Mouse (Mus musculus) hindbrain, postnatal 0 days (tissue): ENCODE results near the gene Myl4. TPM values are rescaled to one million over a fixed set of nuclear protein-coding genes. Genes with fewer than 3 reads are reported as not detected.

ENCODE experiments used
- ATAC-seq: fragments of 200-750 bp; cut with Nextera tagmentation; 2 replicates; pipeline ENCODE4 v1.8.0; 2017; ENCODE audit warnings: mild to moderate bottlenecking, moderate TSS enrichment, moderate library complexity
- DNase-seq: peaks from one replicate; pipeline ENCODE4 v3.0.0-alpha.2; 2015; ENCODE audit warnings: low spot score
- H3K27ac ChIP-seq: fragments of 300-500 bp; sonication (generic); 2 replicates; pipeline ENCODE4 v1.5.1; 2014; ENCODE audit warnings: mild to moderate bottlenecking
- H3K27me3 ChIP-seq: fragments of 300-500 bp; sonication (generic); 2 replicates; pipeline ENCODE4 v1.6.1; 2014; ENCODE audit warnings: low read length, mixed read lengths; ENCODE audit not compliant: insufficient read depth
- H3K36me3 ChIP-seq: fragments of 300-500 bp; sonication (generic); 2 replicates; pipeline ENCODE4 v1.6.1; 2014; ENCODE audit warnings: low read length, mixed read lengths; ENCODE audit not compliant: insufficient read depth
- H3K4me1 ChIP-seq: fragments of 300-500 bp; sonication (generic); 2 replicates; pipeline ENCODE4 v1.6.1; 2014; ENCODE audit warnings: antibody characterized with exemption, low read length, mixed read lengths; ENCODE audit not compliant: insufficient read depth
- H3K4me2 ChIP-seq: fragments of 300-500 bp; sonication (generic); 2 replicates; pipeline ENCODE4 v1.6.1; 2014; ENCODE audit warnings: low read depth, mild to moderate bottlenecking, low read length, moderate library complexity, mixed read lengths
- H3K4me3 ChIP-seq: fragments of 300-500 bp; sonication (generic); 2 replicates; pipeline ENCODE4 v1.5.1; 2014; ENCODE audit warnings: low read length
- H3K9ac ChIP-seq: fragments of 300-500 bp; sonication (generic); replicated peaks from 2 replicates; pipeline ENCODE4 v1.6.1; 2014; ENCODE audit warnings: mild to moderate bottlenecking, low read length, moderate library complexity, mixed read lengths
- H3K9me3 ChIP-seq: fragments of 300-500 bp; sonication (generic); 2 replicates; pipeline ENCODE4 v1.6.1; 2016; ENCODE audit warnings: low read length, mixed read lengths
- CTCF ChIP-seq: IDR thresholded peaks from 2 replicates; pipeline ENCODE4 v1.5.1; 2016; ENCODE audit warnings: antibody characterized with exemption, control low read depth, low read depth
- WGBS: fragments of 180-500 bp; shearing (Covaris S2); extraction: QIAGEN DNeasy Blood & Tissue Kit; methylation state at CpG from one replicate; pipeline ENCODE4 v1.1.7; 2014; 5-methylcytosine and 5-hydroxymethylcytosine counted together
- polyA plus RNA-seq: library from polyadenylated mRNA; unstranded; fragments of >200 nt; fragmentation: Nextera tagmentation; extraction: Ambion mirVana; gene quantifications from 2 replicates; pipeline ENCODE4 v1.2.1, GENCODE M21; 2015
- total RNA-seq: library from RNA; depleted of rRNA; stranded (reverse); fragments of >200 nt; gene quantifications from 2 replicates; pipeline ENCODE4 v1.2.3, GENCODE M21; 2014

The Myl4 gene
- total and polyA plus RNA-seq, 2 experiments from 2014 or later, result 1.2 to 5.6 TPM

DNA sequence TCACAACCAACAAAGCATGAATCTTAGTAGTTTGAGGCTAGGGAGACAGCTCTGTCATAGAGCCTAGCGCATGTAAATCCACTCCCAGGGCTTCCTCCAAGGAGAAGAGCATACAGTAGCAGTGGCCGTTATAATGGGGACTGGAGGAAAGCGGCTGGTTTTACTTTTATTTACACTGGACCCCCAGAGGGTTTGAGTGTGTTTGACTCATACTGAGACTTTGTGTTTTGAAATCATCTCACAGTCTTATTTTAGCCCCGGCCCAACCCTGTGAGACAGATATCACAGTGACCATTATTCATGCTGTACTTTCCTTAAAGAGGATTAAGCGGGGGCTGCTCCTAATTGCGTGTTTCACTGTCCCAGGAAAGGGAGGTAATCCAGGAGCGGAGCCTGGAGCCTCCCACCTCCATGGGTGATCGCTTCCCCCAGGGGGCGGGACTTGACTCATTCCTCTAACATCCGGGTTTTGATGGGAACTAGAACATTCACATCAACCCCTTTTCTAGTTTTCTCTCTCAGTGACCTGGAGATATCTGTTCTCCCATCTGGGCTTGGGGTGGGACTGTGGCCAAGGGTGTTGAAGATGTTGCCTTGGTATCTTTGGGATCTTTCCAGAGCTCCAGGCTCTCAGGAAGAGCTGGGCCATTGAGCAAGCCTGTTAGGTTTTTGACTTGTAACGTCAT is 77.3 kb downstream of the Myl4 start:
- Histone ChIP-seq H3K4me3 (no peak overlapping the region), H3K9me3 (no peaks in the 10 kb centered on the region), H3K36me3 (no peaks in the 10 kb centered on the region), H3K4me2 (no peak overlapping the region), H3K27me3 (no peaks in the 10 kb centered on the region), H3K27ac (no peak overlapping the region), H3K9ac (no peak overlapping the region), H3K4me1 (no peaks in the 10 kb centered on the region)
- DNase-seq, result no peak
- 58% methylated on average over 11 of the region's 11 CpGs for WGBS
- no peak for ATAC-seq
- no peak for TF ChIP-seq CTCF

DNA sequence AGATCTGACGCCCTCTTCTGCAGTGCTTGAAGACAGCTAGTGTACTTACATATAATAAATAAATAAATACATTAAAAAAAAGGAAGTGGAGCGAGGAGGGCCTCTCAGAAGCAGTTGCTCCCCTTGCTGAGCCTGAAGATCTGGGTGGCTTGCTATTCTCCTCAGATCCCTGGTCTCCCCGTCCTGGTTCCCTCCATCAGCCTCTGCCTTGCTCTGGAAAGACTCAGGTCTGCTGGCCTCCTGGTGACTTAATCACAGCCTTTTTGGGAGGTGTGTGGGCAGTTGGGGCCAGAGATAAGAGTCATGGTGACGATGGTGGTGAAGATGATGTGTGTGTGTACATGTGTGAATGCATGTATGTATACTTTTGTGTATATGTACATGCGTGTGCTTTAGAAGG is 78.1 kb downstream of the Myl4 start:
- no peaks in the 10 kb centered on the region for H3K4me1 ChIP-seq
- no peak for DNase-seq
- no peaks in the 10 kb centered on the region for H3K27me3 ChIP-seq
- H3K9me3 ChIP-seq, result no peaks in the 10 kb centered on the region
- H3K4me3 ChIP-seq, result no peak overlapping the region
- TF ChIP-seq CTCF, result no peak
- H3K4me2 ChIP-seq, result no peak overlapping the region
- WGBS, result 88% methylated on average over 5 of the region's 5 CpGs
- no peak for ATAC-seq
- H3K36me3 ChIP-seq, result no peaks in the 10 kb centered on the region
- H3K27ac ChIP-seq, result no peak overlapping the region
- H3K9ac ChIP-seq, result no peak overlapping the region

DNA sequence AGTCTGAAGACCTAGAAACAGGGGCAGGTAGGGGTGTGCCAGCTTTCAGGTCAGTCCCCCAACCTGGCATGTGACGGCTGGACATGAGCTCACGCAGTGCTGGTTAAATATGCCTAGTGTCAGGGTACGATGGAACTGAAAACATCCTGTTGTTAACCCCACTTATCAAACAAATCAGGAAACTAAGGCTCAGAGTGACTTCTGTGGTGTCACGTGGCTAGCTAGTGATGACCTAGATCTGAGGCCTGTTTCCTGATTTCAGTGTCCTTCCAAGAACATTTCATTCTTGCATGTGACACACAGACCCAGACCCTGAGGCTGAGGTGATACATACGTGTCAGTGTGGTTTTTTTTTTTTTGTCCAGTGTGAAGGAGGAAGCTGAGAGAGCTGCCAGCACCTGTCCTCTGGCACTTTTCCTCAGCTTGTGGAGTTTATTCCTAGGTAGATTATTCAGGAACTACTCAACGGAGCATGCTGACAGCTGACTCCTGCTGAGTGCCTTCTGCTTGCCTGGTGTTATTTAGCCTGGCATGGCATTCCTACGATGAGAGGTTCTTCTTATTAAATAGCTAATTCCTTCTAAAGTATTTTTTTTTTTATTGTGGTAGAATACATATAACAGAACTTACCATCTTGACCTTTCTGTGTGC is 79.8 kb downstream of the Myl4 start:
- ATAC-seq, result no peak
- no peak overlapping the region for H3K27ac ChIP-seq
- H3K9me3 ChIP-seq, result no peaks in the 10 kb centered on the region
- no peaks in the 10 kb centered on the region for H3K4me1 ChIP-seq
- no peak for TF ChIP-seq CTCF
- H3K9ac ChIP-seq, result no peak overlapping the region
- H3K4me2 ChIP-seq, result no peak overlapping the region
- 66% methylated on average over 7 of the region's 7 CpGs for WGBS
- H3K36me3 ChIP-seq, result no peaks in the 10 kb centered on the region
- peak; percentile 16 for DNase-seq
- no peak overlapping the region for H3K4me3 ChIP-seq
- no peaks in the 10 kb centered on the region for H3K27me3 ChIP-seq

DNA sequence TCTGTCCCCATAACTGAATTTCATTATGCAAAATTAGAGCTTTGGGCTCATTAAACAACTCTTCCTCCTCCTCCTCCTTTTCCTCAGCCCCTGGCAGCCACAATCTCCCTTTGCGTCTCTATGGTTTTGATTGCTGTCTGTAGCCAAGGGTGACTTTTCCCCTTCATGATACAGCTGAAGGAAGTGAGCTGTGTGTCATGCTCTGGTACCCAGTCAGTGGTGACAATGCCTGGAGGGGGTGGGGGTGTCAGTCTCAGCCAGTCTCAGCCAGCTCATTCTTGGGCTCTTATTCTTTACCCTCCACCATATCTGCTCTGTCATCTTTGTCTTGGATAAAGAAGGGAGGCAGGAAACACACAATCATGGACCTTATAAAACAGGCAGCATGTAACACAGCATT is 80.8 kb downstream of the Myl4 start:
- Histone ChIP-seq H3K27ac (no peak overlapping the region), H3K9me3 (no peaks in the 10 kb centered on the region), H3K36me3 (no peaks in the 10 kb centered on the region), H3K4me1 (no peaks in the 10 kb centered on the region), H3K9ac (no peak overlapping the region), H3K4me2 (no peak overlapping the region), H3K4me3 (no peak overlapping the region), H3K27me3 (no peaks in the 10 kb centered on the region)
- DNase-seq (no peak), ATAC-seq (no peak)
- no peak for TF ChIP-seq CTCF
- 61% methylated on average over 1 of the region's 1 CpGs for whole genome bisulfite sequencing

DNA sequence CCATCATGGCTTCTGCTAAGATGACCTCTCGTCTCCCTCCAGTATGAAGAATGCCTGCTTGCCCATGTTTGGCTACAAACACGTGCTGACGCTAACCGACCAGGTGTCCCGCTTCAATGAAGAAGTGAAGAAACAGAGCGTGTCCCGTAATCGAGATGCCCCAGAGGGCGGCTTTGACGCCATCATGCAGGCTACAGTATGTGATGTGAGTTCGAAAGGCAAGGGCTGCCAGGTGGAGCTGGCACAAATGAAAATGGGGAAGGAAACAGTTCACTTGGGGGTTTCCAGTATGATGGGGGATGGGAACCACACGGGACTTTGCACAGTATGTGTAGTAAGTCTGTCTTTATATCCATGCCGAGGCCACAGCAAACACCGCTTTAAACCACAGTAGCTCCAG is 86.5 kb downstream of the Myl4 start:
- Histone ChIP-seq H3K4me2 (no peak overlapping the region), H3K27ac (no peak overlapping the region), H3K9me3 (no peaks in the 10 kb centered on the region), H3K4me1 (no peaks in the 10 kb centered on the region), H3K36me3 (no peaks in the 10 kb centered on the region), H3K4me3 (no peak overlapping the region), H3K27me3 (no peaks in the 10 kb centered on the region), H3K9ac (no peak overlapping the region)
- DNase-seq (no peak), ATAC-seq (no peak)
- no peak for TF ChIP-seq CTCF
- 91% methylated on average over 14 of the region's 14 CpGs for WGBS

DNA sequence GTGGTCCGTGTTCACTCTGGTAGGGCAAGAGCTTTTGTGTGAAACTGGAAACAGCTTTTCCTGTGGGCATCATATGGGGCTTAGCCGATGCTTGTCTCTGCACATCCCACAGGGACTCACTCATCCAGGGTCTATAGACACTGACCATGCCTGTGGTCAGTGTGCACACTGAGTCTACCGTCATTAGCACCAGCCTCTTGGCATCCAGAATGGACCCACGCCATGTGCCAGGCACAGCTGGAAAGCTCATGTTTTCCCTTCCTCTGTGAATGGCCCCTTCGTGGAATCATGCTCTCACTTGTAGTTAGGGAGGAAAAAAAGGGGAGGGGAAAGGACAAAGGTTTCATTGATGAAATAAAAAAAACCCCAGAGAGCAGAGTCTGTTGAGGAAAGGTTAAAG is 87.5 kb downstream of the Myl4 start:
- WGBS, result 37% methylated on average over 5 of the region's 5 CpGs
- no peak for TF ChIP-seq CTCF
- Histone ChIP-seq H3K27me3 (no peaks in the 10 kb centered on the region), H3K4me1 (no peaks in the 10 kb centered on the region), H3K27ac (no peak overlapping the region), H3K36me3 (no peaks in the 10 kb centered on the region), H3K4me3 (no peak overlapping the region), H3K9me3 (no peaks in the 10 kb centered on the region), H3K9ac (no peak overlapping the region), H3K4me2 (no peak overlapping the region)
- peak; percentile 61 for DNase-seq
- peak; percentile 66; the same call in 1 of the 2 replicates for ATAC-seq

DNA sequence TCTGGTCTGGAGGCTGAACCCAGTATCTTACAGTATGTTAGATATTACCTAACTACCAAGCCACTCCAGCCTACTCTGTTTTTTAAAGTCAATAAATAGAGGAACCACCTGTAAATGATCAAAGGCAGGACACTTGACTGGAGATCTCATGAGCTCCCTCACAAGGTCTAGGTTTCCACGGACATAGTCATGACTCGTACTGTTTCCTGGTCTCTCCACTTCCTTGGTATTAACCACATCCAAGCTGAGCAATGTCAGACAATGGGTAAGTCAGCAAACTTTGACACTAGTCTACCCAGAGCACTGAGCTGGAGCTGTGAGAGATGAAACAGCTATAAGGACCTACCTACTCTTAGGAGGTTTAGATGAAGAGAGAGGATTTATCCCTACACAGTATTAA is 88.4 kb downstream of the Myl4 start:
- no peak overlapping the region for H3K4me3 ChIP-seq
- no peaks in the 10 kb centered on the region for H3K27me3 ChIP-seq
- 85% methylated on average over 2 of the region's 2 CpGs for WGBS
- TF ChIP-seq CTCF, result no peak
- no peaks in the 10 kb centered on the region for H3K9me3 ChIP-seq
- H3K9ac ChIP-seq, result no peak overlapping the region
- H3K36me3 ChIP-seq, result no peaks in the 10 kb centered on the region
- ATAC-seq (no peak), DNase-seq (no peak)
- no peak overlapping the region for H3K27ac ChIP-seq
- H3K4me1 ChIP-seq, result no peaks in the 10 kb centered on the region
- H3K4me2 ChIP-seq, result no peak overlapping the region
